ENCODE assay signal across 8 mouse cellular contexts in the genomic region with DNA sequence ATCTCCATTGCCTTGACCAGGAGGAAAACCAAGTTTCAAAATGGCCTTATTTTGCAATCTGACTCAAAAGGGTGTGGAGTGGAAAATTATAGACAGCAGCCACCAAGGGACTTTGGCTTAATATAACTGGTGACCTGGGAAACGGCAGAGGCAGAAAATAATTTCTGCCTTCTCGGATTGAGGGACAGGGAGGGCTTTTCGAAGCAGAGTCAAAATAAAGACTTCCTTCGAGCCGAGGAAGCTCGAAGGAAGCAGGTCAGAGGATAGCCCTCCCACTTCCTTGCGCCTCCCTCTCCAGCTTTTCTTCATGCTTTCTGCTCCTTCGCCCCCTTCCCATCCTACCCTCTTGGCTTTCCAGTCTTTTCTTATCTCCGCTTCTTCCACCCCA.
DNase-seq lines count a peak whose midpoint lies in the region; ATAC-seq and TF ChIP-seq lines count a peak whose summit lies in the region.

No protein-coding gene starts in this region.

- no peaks in the 10 kb centered on the region for H3K36me3 ChIP-seq in forebrain, embryonic 12.5 days (replicated peaks)
- H3K36me3 ChIP-seq in hindbrain, embryonic 16.5 days (ENCODE audit: control insufficient read depth, insufficient read depth, low read length) = no peaks in the 10 kb centered on the region
- H3K36me3 ChIP-seq in lung, embryonic 16.5 days (ENCODE audit: control insufficient read depth, insufficient read depth, low read length) = no peaks in the 10 kb centered on the region
- no peaks in the 10 kb centered on the region for H3K36me3 ChIP-seq in stomach, postnatal 0 days (ENCODE audit: control insufficient read depth, insufficient read depth, low read length)

- H3K4me3 ChIP-seq in forebrain, embryonic 12.5 days (replicated peaks) = peak overlapping the region; percentile 43; the same call in 1 of the 2 replicates
- H3K4me3 ChIP-seq in hindbrain, embryonic 16.5 days (ENCODE audit: low read length) = peak overlapping the region; percentile 4; the same call in 1 of the 2 replicates
- peak overlapping the region; percentile 50 for H3K4me3 ChIP-seq in lung, embryonic 16.5 days (ENCODE audit: low read length)
- 0 out of 2 replicates have a peak overlapping the region, but pooled peaks have one; percentile 35 for H3K4me3 ChIP-seq in stomach, postnatal 0 days (ENCODE audit: low read depth, low read length)

- 9% methylated on average over 9 of the region's 9 CpGs for WGBS in forebrain, embryonic 12.5 days
- WGBS in hindbrain, embryonic 16.5 days = 16% methylated on average over 9 of the region's 9 CpGs
- 12% methylated on average over 9 of the region's 9 CpGs for WGBS in lung, embryonic 16.5 days
- 34% methylated on average over 9 of the region's 9 CpGs for WGBS in stomach, postnatal 0 days

- peak overlapping the region; percentile 33; the same call in 1 of the 2 replicates for H3K9ac ChIP-seq in forebrain, embryonic 12.5 days
- H3K9ac ChIP-seq in hindbrain, embryonic 16.5 days (ENCODE audit: low read depth, low read length) = no peak overlapping the region
- H3K9ac ChIP-seq in lung, embryonic 16.5 days (ENCODE audit: low read length) = peak overlapping the region; percentile 50
- H3K9ac ChIP-seq in stomach, postnatal 0 days (ENCODE audit: low read length) = no peak overlapping the region

- peaks cover 25% of the 10 kb centered on the region for H3K4me1 ChIP-seq in forebrain, embryonic 12.5 days
- H3K4me1 ChIP-seq in hindbrain, embryonic 16.5 days (ENCODE audit: control insufficient read depth, insufficient read depth, low read depth, low read length) = peaks cover 16% of the 10 kb centered on the region
- peaks cover 26% of the 10 kb centered on the region for H3K4me1 ChIP-seq in lung, embryonic 16.5 days (replicated peaks; ENCODE audit: control insufficient read depth, insufficient read depth, low read length)
- peaks cover 8% of the 10 kb centered on the region for H3K4me1 ChIP-seq in stomach, postnatal 0 days (replicated peaks; ENCODE audit: control insufficient read depth, insufficient read depth)

- peaks cover 9% of the 10 kb centered on the region; the same call in 1 of the 2 replicates for H3K27me3 ChIP-seq in forebrain, embryonic 12.5 days
- no peaks in the 10 kb centered on the region for H3K27me3 ChIP-seq in hindbrain, embryonic 16.5 days (replicated peaks; ENCODE audit: control insufficient read depth, insufficient read depth, low read length)
- no peaks in the 10 kb centered on the region for H3K27me3 ChIP-seq in lung, embryonic 16.5 days (ENCODE audit: control insufficient read depth, insufficient read depth, low read depth, low read length)
- H3K27me3 ChIP-seq in stomach, postnatal 0 days (ENCODE audit: control insufficient read depth, insufficient read depth, low read length) = no peaks in the 10 kb centered on the region

- no peak overlapping the region for H3K27ac ChIP-seq in forebrain, embryonic 12.5 days
- H3K27ac ChIP-seq in hindbrain, embryonic 16.5 days (ENCODE audit: low read depth, low read length) = no peak overlapping the region
- H3K27ac ChIP-seq in lung, embryonic 16.5 days (ENCODE audit: low read length) = peak overlapping the region; percentile 63
- peak overlapping the region; percentile 91 for H3K27ac ChIP-seq in stomach, postnatal 0 days (replicated peaks)

- DNase-seq in CD4-positive, CD25-positive, alpha-beta regulatory T cell, adult 2 months (ENCODE audit: low read depth, low spot score) = peak; percentile 5
- no peak for DNase-seq in stomach, postnatal 0 days (ENCODE audit: low spot score)
- no peak for DNase-seq in B cell, adult 2 months
- no peak for DNase-seq in ovary, postnatal 14 days (ENCODE audit: low spot score)

- TF ChIP-seq EP300 in stomach, postnatal 0 days (optimal IDR thresholded peaks at IDR 0.05) = no peak

- no peak for ATAC-seq in CD4-positive, CD25-positive, alpha-beta regulatory T cell, adult 4 months
- ATAC-seq in forebrain, embryonic 12.5 days (ENCODE audit: low FRiP score) = no peak
- ATAC-seq in hindbrain, embryonic 16.5 days = no peak
- ATAC-seq in lung, embryonic 16.5 days (ENCODE audit: low read depth) = no peak
- no peak for ATAC-seq in stomach, postnatal 0 days (ENCODE audit: low FRiP score, low TSS enrichment)

- no peak for TF ChIP-seq CTCF in stomach, postnatal 0 days (IDR thresholded peaks at IDR 0.05; ENCODE audit: low read depth)

- H3K4me2 ChIP-seq in forebrain, embryonic 12.5 days = peak overlapping the region; percentile 64
- peak overlapping the region; percentile 75 for H3K4me2 ChIP-seq in hindbrain, embryonic 16.5 days (ENCODE audit: low read length)
- H3K4me2 ChIP-seq in lung, embryonic 16.5 days (ENCODE audit: low read depth, low read length) = peak overlapping the region; percentile 65
- peak overlapping the region; percentile 61 for H3K4me2 ChIP-seq in stomach, postnatal 0 days (replicated peaks; ENCODE audit: low read depth)

- H3K9me3 ChIP-seq in forebrain, embryonic 12.5 days = no peaks in the 10 kb centered on the region
- H3K9me3 ChIP-seq in hindbrain, embryonic 16.5 days (ENCODE audit: control insufficient read depth, low read length) = no peaks in the 10 kb centered on the region
- no peaks in the 10 kb centered on the region for H3K9me3 ChIP-seq in lung, embryonic 16.5 days (ENCODE audit: control insufficient read depth, low read length)
- no peaks in the 10 kb centered on the region for H3K9me3 ChIP-seq in stomach, postnatal 0 days (ENCODE audit: control insufficient read depth, low read length)

Comparison
In these comparisons a context has a peak if more than half of its experiments do, and no peak if none do; other contexts are left out.
1. H3K27ac ChIP-seq: peak in lung, embryonic 16.5 days (single experiment) and stomach, postnatal 0 days (single experiment); none in forebrain, embryonic 12.5 days (single experiment) and hindbrain, embryonic 16.5 days (single experiment).
2. H3K9ac ChIP-seq: peak in forebrain, embryonic 12.5 days (single experiment) and lung, embryonic 16.5 days (single experiment); none in hindbrain, embryonic 16.5 days (single experiment) and stomach, postnatal 0 days (single experiment).
3. Peak in every context shown above with its lines, with median percentiles within 50 percentile points of each other: H3K4me2 ChIP-seq and H3K4me3 ChIP-seq.